Comparison of ENCODE assay signal across 8 mouse cellular contexts in genomic region chr7:4876753-4877221, GRCm38 (mm10). TPM values are rescaled to one million over a fixed set of nuclear protein-coding genes. Genes with fewer than 3 reads are reported as not detected.
DNase-seq lines count a peak whose midpoint lies in the region; ATAC-seq and TF ChIP-seq lines count a peak whose summit lies in the region.

TSS of gene Isoc2a (plus strand) at chr7:4877153.

- in situ Hi-C loops in Patski (cut with MboI; ENCODE audit: low pct_unique_long_range_greater_than_20kb), result no loop called here

- no peaks in the 10 kb centered on the region for H3K9me3 ChIP-seq in hindbrain, embryonic 13.5 days

- H3K27ac ChIP-seq in hindbrain, embryonic 13.5 days, result peak within 1 kb of the TSS; percentile 65

- no peaks in the 10 kb centered on the region for H3K27me3 ChIP-seq in Patski
- H3K27me3 ChIP-seq in hindbrain, embryonic 13.5 days, result no peaks in the 10 kb centered on the region

- peak within 1 kb of the TSS; percentile 56 for H3K4me3 ChIP-seq in hindbrain, embryonic 13.5 days

- no peaks in the 10 kb centered on the region for H3K36me3 ChIP-seq in hindbrain, embryonic 13.5 days

- DNase-seq in Patski (ENCODE audit: low read depth, low spot score), result peak; percentile 54
- peak; percentile 89 to 91 for DNase-seq in cerebellum, postnatal 14 days
- peak; percentile 77 to 83 for DNase-seq in frontal cortex, postnatal 14 days (ENCODE audit: low spot score in 2 of 2)
- DNase-seq in layer of hippocampus, postnatal 25 days (ENCODE audit: extremely low spot score in 1 of 2, low spot score in 1 of 2), result peak; percentile 61 to 62
- peak; percentile 95 for DNase-seq in lung, postnatal 25 days (ENCODE audit: low spot score)
- peak; percentile 94 for DNase-seq in retina, embryonic 14.5 days (ENCODE audit: low spot score)
- DNase-seq in thymus, postnatal 4 days, result peak; percentile 86

- peak; percentile 100 for ATAC-seq in Patski
- peak; percentile 99 for ATAC-seq in hindbrain, embryonic 13.5 days (ENCODE audit: low FRiP score)

- peaks cover 20% of the 10 kb centered on the region for H3K4me1 ChIP-seq in hindbrain, embryonic 13.5 days (replicated peaks)

- TF ChIP-seq CTCF in Patski (IDR thresholded peaks at IDR 0.05), result no peak

- peak within 1 kb of the TSS; percentile 73 for H3K9ac ChIP-seq in hindbrain, embryonic 13.5 days

- POLR2A ChIA-PET in Patski (lab: Charles Lee), result no interaction called here

- CTCF ChIA-PET in Patski (lab: Charles Lee), result interaction anchor here (1.4 kb wide), 1 partner anchor 21 kb away, joined by 4 read pairs; no protein-coding TSS in a partner anchor

- WGBS in hindbrain, embryonic 13.5 days, result under 1% methylated on average over 22 of the region's 22 CpGs

- H3K4me2 ChIP-seq in hindbrain, embryonic 13.5 days, result peak within 1 kb of the TSS; percentile 81

RNA-seq across cellular contexts. Expression of gene Isoc2a, which starts in this region (rescaled TPM):
- 6.6 TPM for polyA plus RNA-seq in Patski (2021)
- 0.75 and 0.78 TPM in 2 replicates for polyA plus RNA-seq in hindbrain, embryonic 13.5 days (2015; fragmentation: Nextera tagmentation; extraction: Ambion mirVana)
- 10 to 100 TPM; 11.2 to 12.4 TPM for total RNA-seq in layer of hippocampus, postnatal 25 days (2021)

Comparison
In these comparisons a context has a peak if more than half of its experiments do, and no peak if none do; other contexts are left out.
1. Peak in every context shown above with its lines: DNase-seq, ATAC-seq, H3K4me3 ChIP-seq and H3K27ac ChIP-seq.
2. Peak in ATAC-seq, H3K4me3 ChIP-seq, H3K27ac ChIP-seq, H3K9ac ChIP-seq and H3K4me2 ChIP-seq in hindbrain, embryonic 13.5 days; RNA of the gene not detected or under 1 TPM.